Mouse (Mus musculus) MN1 (cell line): Measurements from ENCODE around the gene A630001G21Rik.
"Not testable (repeated sequence)": the region's sequence is repeated elsewhere in the genome, so short reads cannot be mapped to it uniquely, and the experiment has no call there.

ENCODE experiments used
- DNase-seq: peaks from one replicate; pipeline ENCODE4 v3.0.0-alpha.2; 2016; ENCODE audit warnings: low spot score

Gene A630001G21Rik

DNA sequence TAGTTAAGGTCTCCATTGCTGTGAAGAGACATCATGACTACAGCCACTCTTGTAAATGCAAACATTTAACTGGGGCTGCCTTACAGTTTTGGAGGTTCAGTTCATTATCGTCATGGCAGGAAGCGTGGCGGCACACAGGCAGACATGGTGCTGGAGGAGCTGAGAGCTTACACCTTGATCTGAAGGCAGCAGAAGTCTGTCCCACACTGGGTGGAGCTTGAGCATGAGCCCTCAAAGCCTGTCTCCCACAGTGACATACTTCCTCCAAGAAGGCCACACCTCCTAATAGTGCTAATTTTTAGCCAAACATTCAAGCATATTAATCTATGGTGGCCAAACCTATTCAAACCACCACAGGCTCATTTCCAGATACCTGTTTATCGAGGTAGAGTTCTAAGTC, at the start of gene A630001G21Rik:
Gene A630001G21Rik (minus strand): TSS at position 208 of the 400 bp plus-strand sequence.
- DNase-seq, result no peak

DNA sequence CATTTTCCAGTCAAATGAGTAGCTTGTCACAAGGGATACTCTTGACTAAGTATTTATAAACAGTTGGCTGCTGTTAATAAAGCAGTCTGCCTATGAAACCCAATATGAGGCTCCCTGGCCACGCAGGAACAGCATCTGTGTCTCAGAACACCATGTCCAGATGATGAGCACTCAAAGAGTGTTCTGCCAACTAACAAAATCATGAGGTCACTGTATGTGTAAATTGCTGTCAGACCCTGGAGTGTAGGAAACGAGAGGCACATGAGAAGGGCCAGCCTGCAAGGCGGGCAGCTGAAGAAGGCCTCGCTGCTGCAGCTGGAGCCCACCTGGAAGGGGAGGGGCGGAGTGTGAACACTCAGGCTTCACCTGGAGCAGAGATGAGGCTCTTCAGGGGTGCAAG, 48.7 kb upstream of the A630001G21Rik start:
- DNase-seq, result no peak

DNA sequence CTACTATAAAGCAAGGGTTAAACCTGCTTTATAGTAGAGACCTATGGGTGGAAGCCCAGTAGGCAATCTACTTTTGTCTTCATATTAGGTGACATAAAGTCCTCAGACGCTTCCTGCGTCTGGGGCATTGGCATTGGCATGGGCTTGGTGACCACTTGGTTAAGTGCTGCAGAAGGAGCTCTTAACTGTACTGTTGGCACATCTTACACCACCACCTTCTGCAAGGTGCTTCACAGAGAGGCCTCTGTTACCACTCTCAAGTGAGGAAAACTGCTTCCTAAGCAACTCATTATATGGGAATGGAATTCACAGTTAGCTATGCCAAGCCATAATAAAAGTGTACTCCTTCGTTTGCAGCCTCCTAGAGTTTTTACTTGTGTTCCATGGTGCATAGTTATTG, 46.5 kb upstream of the A630001G21Rik start:
- no peak for DNase-seq

DNA sequence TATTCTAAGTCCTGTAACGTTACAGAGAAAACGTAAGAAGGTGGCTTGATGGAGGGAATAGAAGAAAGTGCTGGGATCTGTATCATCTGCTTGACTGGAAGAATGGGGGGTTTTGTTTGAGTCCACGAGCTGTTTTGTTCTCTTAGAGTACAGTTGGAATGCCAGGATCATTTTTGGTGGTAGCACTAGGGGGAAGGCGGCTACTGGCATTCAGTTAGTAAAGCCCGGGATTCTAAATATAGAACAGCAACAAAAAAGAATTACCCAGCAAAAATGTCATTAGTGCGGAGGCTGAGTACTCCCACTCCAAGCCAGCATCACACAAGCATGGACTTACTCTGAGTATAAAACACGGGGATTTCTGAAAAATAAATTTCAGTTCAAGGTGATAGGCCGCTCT, 43.8 kb upstream of the A630001G21Rik start:
- DNase-seq, result no peak

DNA sequence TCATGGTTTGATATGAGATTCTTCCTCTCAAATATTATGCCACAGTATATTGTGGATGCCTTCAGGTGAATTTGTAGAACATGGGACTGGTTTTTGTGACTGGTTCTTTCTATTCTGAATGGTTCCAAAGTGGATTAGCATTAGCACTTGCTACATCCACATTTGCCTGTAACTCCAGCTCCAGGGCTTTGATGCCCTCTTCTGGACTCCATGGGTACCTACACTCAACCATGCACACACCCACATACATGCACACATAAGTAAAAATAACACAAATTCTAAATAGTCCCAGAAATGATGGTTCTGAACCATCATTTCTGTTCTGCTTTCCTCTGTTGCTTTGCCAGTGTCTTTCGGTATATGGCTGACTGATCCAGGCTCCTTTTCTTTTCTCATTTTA, 41.3 kb upstream of the A630001G21Rik start:
- no peak for DNase-seq

DNA sequence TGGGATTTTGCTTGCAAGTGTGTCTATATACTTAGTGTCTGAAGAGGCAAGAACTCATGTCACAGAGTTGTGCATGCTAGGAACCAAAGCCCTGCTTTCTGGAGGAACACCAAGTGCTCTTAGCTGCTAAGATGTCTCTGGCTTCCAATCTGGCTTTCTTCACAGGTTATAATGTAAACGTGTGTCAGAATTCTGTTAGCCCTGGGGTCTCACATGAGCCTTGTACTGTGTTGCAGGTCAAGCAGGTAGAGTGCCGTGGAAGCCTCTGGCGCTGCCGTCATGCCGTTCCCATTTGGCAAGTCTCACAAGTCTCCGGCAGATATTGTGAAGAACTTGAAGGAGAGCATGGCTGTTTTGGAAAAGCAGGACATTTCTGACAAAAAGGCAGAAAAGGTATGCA, 39.7 kb upstream of the A630001G21Rik start:
- no peak for DNase-seq

DNA sequence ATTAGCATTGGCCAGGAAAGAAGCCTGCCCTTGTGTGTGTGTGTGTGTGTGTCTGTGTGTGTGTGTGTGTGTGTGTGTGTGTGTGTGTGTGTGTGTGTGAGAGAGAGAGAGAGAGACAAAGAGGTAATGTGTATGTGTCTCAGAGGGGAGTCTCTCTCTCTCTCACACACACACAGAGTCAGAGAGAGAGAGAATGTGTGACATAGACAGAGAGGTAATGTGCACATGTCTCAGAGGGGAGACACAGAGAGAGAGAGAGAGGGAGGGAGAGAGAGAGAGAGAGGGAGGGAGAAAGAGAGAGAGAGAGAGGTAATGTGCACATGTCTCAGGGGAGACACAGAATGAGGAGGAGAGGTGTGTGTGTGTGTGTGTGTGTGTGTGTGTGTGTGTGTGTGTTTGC, 35.8 kb upstream of the A630001G21Rik start:
- DNase-seq, result not testable (repeated sequence)

DNA sequence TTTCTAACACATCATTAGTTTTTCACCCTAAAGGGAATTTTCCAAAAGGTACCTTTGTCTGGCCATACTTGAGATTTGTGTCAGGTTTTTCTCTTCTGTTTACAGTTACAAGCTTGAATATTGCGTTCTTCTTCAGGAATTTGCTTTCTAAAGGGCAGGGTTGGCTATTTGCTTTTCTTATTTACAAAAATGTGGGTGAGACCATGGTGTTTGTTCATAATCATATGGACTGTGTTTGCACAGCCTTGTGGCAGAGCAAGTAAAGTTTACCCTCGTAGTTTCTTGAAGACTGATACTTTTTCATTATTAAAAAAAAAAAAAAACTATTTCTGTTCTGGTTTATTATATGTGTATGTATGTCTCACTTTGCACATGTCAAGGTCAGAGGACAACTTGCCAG, 32.3 kb upstream of the A630001G21Rik start:
- DNase-seq, result no peak

DNA sequence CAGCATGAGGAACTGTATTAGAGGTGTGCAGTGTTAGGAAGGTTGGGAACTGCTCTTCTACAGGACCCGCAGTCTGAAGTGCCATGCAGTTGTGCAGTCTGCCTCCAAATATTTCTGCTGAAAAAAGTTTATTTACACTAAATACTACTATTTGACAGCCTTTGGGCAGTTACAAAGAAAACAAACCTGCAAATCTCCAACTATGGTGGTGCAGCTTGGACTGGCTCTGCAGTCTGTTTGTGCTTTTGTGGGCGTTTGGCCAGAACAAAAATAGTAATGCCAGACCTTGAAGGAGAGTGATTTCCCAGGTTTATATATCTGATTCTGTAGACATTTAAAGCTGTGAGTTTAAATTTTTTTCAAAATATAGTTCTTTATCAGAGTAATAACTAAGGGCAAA, 31.9 kb upstream of the A630001G21Rik start:
- DNase-seq, result no peak

DNA sequence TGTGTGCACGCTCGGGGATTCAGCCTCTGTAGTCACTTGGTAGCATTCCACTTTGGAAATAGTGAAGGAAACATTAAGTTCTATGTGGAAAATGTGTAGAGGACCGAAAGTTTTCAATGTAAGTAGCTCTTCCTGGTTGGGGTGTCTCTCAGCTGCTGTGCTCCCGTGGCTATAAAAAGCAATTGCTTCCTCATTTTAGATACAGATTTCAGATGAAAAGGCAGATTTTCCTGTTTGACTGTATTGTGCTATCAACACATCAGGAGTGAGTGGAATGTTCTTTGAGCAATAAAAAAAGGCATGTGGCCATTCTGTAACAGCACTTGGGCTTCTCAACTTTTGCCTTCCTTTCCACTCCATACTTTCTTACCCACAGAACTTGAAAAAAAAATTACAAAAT, 30.8 kb upstream of the A630001G21Rik start:
- DNase-seq, result no peak

DNA sequence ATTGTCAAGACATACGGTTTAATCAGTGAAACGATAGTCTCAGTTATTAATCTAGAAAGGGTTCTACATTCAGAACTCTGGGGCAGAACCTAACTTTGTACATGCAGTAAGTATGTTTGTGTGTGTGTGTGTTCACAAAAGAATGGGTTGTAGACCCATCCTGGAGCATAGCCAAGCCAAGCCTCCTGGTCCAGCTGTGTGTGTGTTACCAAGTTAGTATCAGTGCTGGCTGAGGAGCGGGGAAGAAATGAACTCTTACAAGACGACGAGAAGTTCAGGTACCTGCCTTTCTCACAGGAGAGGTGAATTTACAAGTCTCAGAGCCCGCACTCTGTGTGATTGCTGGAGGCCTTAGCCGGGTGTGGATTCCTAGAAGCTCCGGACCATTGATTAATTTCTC, 26.1 kb upstream of the A630001G21Rik start:
- DNase-seq, result no peak

DNA sequence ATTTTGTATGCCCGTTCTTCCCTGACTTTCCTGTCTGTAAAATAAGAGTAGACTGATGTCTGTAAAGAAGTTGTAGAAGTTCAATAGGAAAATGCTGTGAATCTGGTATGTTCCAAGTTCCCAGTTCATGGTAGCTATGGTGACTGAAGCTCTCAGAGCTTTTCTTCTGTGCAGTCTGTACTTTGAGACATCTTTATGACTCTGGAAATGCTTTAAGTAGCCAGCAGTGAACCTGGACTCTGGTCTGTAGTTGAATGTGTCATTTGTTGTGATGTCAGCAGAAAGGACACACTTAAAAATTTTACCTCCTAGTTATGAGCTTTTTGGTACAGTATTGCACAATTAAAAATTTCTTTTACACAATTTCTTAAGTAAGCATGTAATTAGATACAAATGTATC, 24.1 kb upstream of the A630001G21Rik start:
- no peak for DNase-seq

DNA sequence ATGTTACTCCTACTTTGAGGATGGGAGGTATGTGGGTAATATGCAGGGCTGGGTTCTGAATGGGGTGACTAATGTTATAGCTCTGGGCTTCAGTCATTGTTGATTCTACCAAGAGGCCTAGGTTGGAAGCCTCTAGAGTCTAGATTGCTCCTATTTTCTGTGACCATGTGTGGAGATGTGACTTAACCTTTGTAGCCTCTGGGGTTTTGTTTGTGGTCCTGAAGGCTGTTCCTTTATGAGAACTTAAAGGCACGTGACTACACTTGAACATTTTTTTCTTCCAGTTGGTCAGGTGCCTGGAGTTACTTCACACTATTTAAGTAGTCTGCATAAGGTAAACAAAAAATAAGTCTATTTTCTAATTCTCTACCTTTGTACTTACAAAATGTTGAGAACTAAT, 21.3 kb upstream of the A630001G21Rik start:
- no peak for DNase-seq

DNA sequence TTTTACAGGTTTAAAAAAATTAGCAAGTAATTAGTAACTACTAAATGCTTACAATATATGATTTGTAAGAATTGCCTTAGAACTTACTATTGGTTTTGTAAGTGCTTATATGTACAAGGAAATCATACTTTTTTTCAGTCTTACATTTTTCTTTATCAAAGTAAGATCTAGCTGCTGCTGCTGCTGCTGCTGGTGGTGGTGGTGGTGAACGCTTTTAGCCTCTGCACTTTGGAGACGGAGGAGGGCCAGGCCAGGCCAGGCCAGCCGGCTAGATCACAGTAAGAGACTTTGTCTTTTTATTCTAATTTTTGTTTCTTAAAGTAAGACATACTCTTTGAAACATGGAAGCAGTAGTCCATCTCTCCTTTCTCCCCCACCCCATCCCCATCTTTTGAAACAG, 16.8 kb upstream of the A630001G21Rik start:
- DNase-seq, result peak; percentile 10

DNA sequence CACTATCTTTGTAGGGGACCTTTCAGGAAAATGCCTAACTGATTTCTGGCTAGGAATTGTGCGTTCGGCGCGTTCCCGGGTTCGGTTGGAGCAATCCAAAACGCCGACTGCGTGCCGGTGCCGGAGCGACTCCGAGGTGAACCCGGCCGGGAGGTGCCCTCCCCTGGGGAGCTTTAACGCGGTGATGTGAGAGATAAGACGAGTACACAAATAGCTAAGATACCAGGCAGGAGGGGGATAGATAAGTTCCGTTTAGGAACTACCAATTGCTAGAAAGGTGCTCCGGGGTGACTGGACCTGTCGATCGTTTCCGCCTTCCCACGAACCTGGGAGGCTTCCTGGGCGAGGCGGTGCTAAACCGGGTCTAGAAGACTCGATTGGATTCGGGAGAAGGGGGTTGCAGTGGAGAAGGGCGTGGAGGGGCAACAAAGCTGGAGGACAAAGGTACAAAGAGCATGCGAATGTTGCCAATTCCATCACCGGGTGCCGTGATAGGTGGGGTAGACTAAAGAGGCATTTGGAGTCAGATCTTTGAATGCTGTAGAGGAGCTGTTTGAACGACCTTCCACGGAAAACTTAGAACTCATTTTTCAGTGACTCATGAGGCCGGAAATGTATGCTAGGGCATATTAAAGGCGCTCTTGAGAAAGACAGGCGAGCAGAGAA, 15.8 kb upstream of the A630001G21Rik start:
- peak; percentile 42 for DNase-seq

DNA sequence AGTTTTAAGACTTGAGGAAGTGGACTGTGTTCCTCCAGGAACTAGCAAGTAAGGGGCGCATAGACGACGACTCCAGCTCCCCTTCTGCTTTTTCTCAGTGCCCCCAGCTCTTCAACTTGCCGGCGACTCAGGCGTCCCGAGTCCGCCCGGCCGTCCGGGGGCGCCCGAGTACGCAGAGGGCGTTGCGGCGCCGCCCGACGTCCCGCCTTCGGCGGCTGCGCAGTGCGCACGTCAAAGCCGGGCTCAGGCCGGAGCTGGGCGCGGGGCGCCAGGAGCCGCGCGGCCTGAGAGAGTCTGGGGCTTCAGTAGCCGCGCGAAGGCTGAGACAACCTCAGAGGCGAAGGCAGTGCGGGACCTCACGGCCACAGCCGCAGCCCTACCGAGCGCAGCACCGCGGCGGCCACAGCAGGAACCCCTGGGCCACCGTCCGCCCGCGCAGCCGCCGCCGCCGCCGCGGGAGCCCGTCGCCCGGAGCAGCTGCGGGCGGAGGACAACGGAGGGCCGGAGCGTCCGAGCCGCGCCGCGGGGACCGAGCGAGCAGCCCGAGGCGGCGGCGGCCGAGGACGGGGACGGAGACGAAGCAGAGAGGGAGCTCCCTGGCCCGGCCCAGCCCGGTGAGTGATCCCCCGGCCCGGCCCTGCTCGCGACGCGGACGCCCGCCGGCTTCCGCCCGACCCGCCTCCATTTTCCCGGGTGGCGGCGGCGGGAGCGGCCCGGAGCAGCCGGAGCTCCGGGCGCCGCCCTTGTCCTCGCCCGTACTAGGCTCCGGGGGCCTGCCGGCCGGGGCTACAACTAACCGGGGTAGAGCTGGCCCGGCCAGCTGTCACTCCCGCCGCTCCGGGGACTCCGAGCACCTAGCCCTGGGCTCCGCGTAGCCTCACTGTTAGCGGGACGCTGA, 15.0 kb upstream of the A630001G21Rik start, which contains the start of gene Cab39:
Gene Cab39 (plus strand): TSS at position 234 of the 898 bp plus-strand sequence.
- DNase-seq, result peak; percentile 90

DNA sequence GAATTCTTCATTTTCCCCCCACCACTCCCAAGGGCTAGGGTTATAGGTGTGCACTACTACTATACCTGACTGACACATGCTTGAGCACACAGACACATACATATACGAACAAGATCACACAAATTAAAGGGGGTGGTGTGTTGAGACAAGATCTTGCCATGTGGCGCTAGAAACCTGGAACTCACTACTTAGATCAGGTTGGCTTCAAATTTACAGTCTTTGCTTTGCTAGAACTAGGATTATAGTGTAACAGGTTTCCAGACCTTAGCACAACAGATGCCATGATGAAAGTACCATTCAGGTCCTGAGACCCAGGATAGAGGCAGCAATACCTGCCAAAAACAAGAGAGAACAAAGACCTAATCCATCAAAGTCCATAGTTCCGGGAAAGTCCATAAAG, 13.0 kb upstream of the A630001G21Rik start:
- no peak for DNase-seq

DNA sequence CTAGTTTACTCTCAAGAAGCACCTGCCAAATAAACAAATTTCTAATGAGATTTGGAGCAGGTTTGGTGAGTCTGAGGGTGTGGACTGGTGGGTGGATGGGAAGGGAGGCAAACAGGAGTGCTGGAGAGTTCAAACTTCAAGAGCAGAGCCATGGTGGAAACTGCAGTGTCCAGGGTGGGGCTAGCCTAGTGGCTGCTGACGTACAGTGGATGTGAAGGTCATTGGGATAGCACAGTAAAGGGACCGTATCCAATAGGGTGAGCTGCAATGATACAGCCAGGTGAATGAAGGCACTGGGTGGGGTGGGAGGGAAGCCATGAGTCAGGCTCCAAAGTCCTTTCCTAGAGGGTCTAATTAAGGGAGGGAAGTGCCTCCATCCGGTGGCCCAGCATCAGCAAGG, 12.1 kb upstream of the A630001G21Rik start:
- DNase-seq, result no peak

DNA sequence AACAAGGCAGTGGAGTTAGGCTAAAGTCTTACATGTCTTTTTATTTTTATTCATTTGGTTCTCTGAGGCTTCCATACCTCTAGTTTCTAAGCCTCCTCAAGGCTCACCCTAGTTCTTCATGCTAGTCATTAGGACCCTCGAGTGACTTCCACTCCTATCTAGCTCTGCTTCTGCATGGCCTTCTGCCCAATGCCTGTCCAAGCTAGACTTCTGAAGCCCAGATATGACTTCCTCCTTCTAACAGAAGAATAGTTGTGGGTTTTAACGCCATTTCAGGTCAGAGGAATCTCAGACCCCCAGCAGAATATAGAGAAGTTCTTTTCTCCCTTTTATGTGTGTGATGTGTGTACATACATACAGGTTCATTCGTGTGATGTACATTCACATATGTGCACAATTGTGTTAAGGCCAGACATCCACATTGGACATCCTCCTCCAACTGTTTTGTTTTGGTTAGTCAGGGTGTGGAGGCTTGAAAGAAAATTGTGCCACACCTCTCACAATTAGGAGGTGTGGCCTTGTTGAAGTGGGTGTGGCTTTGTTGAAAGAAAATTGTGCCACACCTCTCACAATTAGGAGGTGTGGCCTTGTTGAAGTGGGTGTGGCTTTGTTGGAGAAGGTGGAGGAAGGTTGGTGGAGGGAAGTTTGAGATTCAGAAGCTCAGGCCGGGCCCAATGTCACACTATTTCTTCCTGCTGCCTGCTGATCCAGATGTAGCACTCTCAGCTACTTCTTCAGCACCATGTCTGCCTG, 1.2 kb upstream of the A630001G21Rik start:
- no peak for DNase-seq

DNA sequence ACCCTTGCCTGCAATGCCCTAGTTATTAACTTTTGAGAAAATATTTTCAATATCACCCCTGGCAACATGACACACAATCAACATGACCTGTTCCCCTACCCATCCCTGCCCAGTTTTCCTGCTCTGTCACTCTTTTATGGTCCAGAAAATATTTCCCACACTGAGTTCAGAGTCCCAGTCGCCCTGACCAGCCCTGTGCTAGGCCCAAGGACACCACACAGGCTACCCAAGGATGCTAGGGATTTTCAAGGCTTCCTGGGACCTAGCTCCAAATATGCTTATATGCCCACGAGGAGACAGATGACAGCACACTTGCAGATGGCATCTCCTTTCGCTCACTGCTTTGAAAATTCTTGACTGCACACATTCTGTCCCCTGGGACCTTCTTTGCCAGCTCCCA, 569 bp upstream of the A630001G21Rik start:
- peak; percentile 10 for DNase-seq

DNA sequence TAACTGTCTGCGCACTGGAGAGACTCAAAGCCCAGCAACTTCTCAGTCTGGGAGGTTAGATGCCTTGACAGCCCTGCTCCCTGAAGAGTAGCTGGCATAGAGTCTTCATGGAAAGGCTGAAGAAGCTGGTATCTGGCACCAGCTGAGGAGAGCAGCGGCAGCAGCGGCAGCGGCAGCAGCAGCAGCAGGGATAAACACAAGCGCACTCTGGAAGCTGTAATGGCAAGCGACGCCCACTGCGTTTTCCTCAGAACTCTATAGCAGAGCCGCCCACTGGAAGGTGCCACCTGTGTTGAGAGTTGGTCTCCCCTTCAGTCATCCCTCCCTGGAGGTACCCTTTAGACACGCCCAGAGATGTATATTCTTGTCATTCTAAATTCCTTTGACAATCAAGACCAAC, 2.3 kb downstream of the A630001G21Rik start:
- no peak for DNase-seq

DNA sequence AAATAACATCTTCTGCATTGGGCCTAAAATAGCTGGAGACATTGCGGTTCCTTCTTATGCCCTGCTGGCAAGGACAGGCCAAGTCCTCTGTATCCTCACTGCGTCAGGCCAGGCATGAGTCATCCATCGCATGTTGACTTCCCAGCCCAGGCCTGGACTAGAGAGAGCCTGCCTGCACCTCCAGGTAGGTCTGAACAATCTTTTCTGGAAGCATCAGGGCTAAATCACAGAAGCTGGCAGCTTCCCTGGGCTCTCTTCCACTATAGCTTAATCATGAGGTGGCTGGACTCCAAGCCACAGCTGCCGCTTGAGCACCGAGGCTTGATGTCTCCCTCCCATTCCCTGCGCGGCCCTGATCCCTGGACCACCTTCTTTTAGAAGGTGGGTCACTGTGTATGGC, 3.3 kb downstream of the A630001G21Rik start:
- DNase-seq, result no peak

DNA sequence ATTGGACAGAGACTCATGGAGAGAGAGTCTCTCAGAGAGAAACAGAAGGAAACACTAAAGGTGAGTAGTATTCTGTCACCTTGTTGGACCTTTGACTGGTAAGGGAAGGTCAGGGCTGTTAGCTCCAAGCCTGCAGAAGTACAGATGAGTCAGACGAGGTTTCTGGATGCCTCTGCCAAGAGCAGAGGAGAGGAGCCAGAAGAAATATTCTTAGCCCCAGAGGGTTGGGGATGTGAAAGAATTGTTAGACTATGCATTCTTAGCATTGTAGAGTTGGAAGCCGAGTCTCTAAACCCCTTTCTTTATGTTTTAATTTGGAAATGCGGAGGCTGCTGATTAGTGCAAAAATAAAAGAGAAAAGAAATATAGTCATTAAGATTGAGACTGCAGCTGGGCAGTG, 6.5 kb downstream of the A630001G21Rik start:
- DNase-seq, result no peak
